Mouse (Mus musculus): ENCODE measurements around the gene Lrrc3c. TPM values are rescaled to one million over a fixed set of nuclear protein-coding genes. Genes with fewer than 3 reads are reported as not detected.
A peak's percentile ranks its signal among the peaks of the same experiment; 100 is the strongest.

Gene Lrrc3c
- total RNA-seq, 1 experiment from 2014 or later = not detected

- DNase-seq = no peak
Measured at GRCm38 (mm10) chr11:98628706-98629105, 30.6 kb downstream of the Lrrc3c start.

- DNase-seq = no peak
Measured at GRCm38 (mm10) chr11:98630646-98631045, 32.6 kb downstream of the Lrrc3c start.

- DNase-seq = peak; percentile 9
Measured at GRCm38 (mm10) chr11:98635312-98635970, 37.4 kb downstream of the Lrrc3c start.

- DNase-seq = no peak
Measured at GRCm38 (mm10) chr11:98637501-98637900, 39.4 kb downstream of the Lrrc3c start.

GRCm38 (mm10) chr11:98640091-98640490 lies 42.0 kb downstream of the Lrrc3c start:
- DNase-seq = no peak

- no peak for DNase-seq
Measured at GRCm38 (mm10) chr11:98644757-98645156, 46.7 kb downstream of the Lrrc3c start.

- no peak for DNase-seq
Measured at GRCm38 (mm10) chr11:98645946-98646345, 47.9 kb downstream of the Lrrc3c start.

GRCm38 (mm10) chr11:98646459-98646858 lies 48.4 kb downstream of the Lrrc3c start, which contains the start of gene Gsdma2:
TSS of gene Gsdma2 (plus strand) at chr11:98646759.
- no peak for DNase-seq

Other genes with a start within 250 kb of the Lrrc3c start
- 0.24 TPM in 1 of 2 replicates, not detected in the other for gene Ppp1r1b, start 249.9 kb upstream of the Lrrc3c start, total RNA-seq (2021)
- gene Stard3, start 239.9 kb upstream of the Lrrc3c start, total RNA-seq (2021) = 23.6 and 23.9 TPM in 2 replicates
- 0.91 TPM in 1 of 2 replicates, not detected in the other for gene Tcap, start 214.5 kb upstream of the Lrrc3c start, total RNA-seq (2021)
- 458 and 547 TPM in 2 replicates for gene Pnmt, start 211.8 kb upstream of the Lrrc3c start, total RNA-seq (2021)
- 3.6 and 6.5 TPM in 2 replicates for gene Pgap3, start 197.8 kb upstream of the Lrrc3c start, total RNA-seq (2021)
- 3.8 and 6.2 TPM in 2 replicates for gene Erbb2, start 185.8 kb upstream of the Lrrc3c start, total RNA-seq (2021)
- 80.3 and 84.7 TPM in 2 replicates for gene Mien1, start 159.3 kb upstream of the Lrrc3c start, total RNA-seq (2021)
- gene Grb7, start 151.9 kb upstream of the Lrrc3c start, total RNA-seq (2021) = 1.0 TPM in 1 of 2 replicates, not detected in the other
- gene Ikzf3, start 52.3 kb upstream of the Lrrc3c start, total RNA-seq (2021) = 0.30 TPM in 1 of 2 replicates, not detected in the other
- 0.70 TPM in 1 of 2 replicates, not detected in the other for gene Zpbp2, start 47.2 kb upstream of the Lrrc3c start, total RNA-seq (2021)
- gene Ormdl3, start 10.9 kb upstream of the Lrrc3c start, total RNA-seq (2021) = 96.8 and 98.6 TPM in 2 replicates
- 7.6 and 13.5 TPM in 2 replicates for gene Gm12355, start 27.4 kb downstream of the Lrrc3c start, total RNA-seq (2021)
- 25.1 and 29.1 TPM in 2 replicates for gene Gsdma3, start 28.1 kb downstream of the Lrrc3c start, total RNA-seq (2021)
- gene Gsdma2, start 48.5 kb downstream of the Lrrc3c start, total RNA-seq (2021) = 0.88 and 1.8 TPM in 2 replicates
- not detected in 2 replicates for gene Gsdma, start 66.1 kb downstream of the Lrrc3c start, total RNA-seq (2021)
- gene Psmd3, start 84.3 kb downstream of the Lrrc3c start, total RNA-seq (2021) = 134 and 138 TPM in 2 replicates
- gene Csf3, start 103.0 kb downstream of the Lrrc3c start, total RNA-seq (2021) = not detected in 2 replicates
- 40.9 and 61.5 TPM in 2 replicates for gene Med24, start 131.1 kb downstream of the Lrrc3c start, total RNA-seq (2021)
- 82.5 and 89.4 TPM in 2 replicates for gene Thra, start 142.3 kb downstream of the Lrrc3c start, total RNA-seq (2021)
- 234 and 238 TPM in 2 replicates for gene Nr1d1, start 177.0 kb downstream of the Lrrc3c start, total RNA-seq (2021)
- gene Msl1, start 197.2 kb downstream of the Lrrc3c start, total RNA-seq (2021) = 109 and 113 TPM in 2 replicates
- 37.2 and 41.5 TPM in 2 replicates for gene Casc3, start 206.6 kb downstream of the Lrrc3c start, total RNA-seq (2021)
- 0.52 and 0.70 TPM in 2 replicates for gene Rapgefl1, start 238.5 kb downstream of the Lrrc3c start, total RNA-seq (2021)

All from adrenal gland, postnatal 25 days (tissue).